Mouse (Mus musculus) T-helper 2 cell (primary cell): Measurements from ENCODE around the gene Hpcal1.

ENCODE experiments used
- in situ Hi-C: fragments of 300-600 bp; cut with MboI, MseI; formaldehyde crosslinking; loops from one replicate; pipeline ENCODE4 v1.15.1; 2025; ENCODE audit warnings: high pct_unique_total_duplicates

Gene Hpcal1

GRCm38 (mm10) chr12:17711731-17712388 is 21.2 kb downstream of the Hpcal1 start:
- in situ Hi-C loops, result no loop called here

DNA sequence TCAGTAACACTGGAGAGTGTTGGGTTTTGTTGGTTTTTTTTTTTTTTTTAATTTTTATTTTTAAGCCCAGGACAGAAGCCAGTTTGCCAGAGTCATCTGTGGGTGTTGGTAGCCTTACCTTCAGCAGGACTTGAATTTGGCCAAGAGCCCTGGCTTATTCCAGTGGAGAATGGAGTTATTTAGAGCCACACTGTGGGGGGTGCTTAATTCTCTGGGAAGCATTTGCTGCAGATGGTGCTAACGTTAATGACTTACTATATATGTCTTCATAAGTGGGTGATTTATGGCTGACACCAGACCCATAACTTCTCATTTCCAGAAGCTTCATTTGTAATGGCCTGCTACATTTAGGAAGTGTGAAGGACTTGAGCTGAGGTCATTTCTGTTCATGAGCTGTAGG is 21.9 kb downstream of the Hpcal1 start:
- in situ Hi-C loops, result no loop called here

GRCm38 (mm10) chr12:17715720-17716478 is 25.2 kb downstream of the Hpcal1 start:
- in situ Hi-C loops, result no loop called here

GRCm38 (mm10) chr12:17717257-17717656 is 26.6 kb downstream of the Hpcal1 start:
- in situ Hi-C loops, result no loop called here

DNA sequence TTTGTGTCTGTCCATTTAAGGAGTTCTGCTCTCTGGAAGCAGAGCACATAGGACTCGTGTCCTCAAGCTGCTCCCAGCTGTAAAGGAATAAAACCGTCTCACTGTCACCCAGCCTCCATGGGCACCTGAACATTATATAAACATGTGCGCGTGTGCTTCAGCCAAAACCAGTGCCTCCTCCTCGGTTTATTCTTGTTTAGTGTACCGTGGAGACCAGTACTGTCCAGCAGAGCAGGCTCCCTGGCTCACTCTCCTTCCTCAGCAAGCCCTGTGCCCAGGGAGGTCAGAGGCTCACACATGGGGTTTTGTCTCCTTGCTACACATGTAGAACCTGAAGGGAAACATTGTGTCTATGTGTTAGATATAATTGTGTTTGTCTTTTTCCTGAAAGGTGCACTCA is 27.5 kb downstream of the Hpcal1 start:
- in situ Hi-C loops, result no loop called here

GRCm38 (mm10) chr12:17721058-17721457 is 30.4 kb downstream of the Hpcal1 start:
- in situ Hi-C loops, result no loop called here

DNA sequence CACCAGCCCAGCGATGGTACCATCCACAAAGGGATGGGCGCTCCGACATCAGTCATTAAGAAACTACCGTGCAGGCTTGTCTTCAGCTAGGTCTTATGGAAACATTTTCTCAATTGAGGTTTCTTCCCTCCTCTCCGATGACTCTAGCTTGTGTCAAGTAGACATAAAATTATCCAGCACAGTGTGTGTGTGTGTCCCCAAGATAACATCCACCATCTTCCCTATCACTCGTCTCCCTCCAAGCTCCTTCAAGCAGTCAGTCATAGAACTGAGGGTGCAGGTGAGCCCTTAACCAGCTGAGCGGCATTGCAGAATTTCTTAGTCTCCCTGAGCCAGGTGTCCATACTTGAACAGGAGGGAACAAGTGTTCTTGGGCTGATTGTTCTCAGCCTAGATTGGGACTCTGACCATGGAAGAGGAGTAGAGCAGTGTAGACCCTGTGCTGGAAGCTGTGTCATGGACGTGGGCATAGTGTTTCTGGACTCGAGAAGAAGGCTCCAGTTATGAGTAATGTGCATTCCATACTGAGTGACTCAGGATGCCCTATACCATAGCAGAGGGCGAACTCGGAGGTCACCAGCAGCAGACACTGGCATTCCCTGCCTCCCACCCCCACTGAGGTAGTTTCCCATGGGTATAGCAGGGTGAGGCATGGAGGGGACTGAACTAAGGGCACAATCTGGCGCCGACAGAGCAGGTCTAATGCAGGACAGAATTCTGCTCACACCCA is 32.0 kb downstream of the Hpcal1 start:
- in situ Hi-C loops, result no loop called here

DNA sequence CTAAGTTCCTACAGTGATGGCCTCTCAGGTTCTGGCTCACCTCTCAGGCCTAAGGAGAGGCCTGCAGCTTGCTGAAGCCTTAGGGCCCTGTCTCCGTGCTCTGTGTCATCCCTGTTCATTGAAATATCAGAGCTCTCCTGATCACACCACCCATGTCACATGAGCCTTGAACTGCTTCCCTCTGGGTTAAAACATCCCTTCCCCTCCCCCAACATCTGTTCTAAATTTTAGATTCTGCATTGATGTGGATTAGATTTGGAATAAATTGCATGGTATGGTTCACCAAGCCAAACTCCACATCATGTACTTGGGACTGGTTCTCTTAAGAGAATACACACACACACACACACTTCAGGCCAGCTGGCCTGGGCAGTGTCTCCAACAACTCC is 32.5 kb downstream of the Hpcal1 start:
- in situ Hi-C loops, result no loop called here

GRCm38 (mm10) chr12:17723999-17724398 is 33.3 kb downstream of the Hpcal1 start:
- in situ Hi-C loops, result no loop called here

DNA sequence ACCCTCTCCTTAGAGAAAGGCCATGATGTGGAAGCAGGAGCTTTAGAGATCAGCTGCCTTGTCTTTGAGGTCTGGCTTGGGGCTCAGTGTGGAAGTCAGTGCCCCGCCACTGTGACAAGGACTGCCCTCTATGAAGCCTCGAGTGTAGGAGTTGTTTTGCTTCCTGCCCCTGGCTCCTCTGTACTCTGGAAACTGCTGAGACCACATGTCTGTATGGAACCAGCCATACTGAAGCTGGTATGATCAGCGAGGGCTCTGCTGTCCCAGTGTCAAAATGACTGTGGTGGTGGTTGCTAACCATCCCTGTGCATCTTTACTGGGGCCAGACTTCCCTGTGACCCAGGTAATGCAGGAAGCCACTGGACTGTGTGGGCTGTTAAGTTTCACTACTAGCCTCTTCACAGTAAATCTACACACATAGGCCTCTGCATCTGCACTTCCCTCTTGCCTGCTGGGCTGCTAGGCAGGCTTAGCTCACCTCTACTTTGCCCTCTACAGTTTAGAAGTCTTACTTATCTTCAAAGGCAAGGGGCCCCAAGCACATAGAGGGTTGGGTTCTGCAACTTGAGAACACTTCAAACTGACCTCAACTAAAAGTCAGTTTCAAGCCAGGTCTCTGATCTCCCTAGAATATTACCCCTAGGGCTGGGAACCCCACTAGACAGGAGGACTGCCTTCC is 33.9 kb downstream of the Hpcal1 start:
- in situ Hi-C loops, result no loop called here

- in situ Hi-C loops, result no loop called here
Measured at GRCm38 (mm10) chr12:17725592-17725991, 34.9 kb downstream of the Hpcal1 start.

DNA sequence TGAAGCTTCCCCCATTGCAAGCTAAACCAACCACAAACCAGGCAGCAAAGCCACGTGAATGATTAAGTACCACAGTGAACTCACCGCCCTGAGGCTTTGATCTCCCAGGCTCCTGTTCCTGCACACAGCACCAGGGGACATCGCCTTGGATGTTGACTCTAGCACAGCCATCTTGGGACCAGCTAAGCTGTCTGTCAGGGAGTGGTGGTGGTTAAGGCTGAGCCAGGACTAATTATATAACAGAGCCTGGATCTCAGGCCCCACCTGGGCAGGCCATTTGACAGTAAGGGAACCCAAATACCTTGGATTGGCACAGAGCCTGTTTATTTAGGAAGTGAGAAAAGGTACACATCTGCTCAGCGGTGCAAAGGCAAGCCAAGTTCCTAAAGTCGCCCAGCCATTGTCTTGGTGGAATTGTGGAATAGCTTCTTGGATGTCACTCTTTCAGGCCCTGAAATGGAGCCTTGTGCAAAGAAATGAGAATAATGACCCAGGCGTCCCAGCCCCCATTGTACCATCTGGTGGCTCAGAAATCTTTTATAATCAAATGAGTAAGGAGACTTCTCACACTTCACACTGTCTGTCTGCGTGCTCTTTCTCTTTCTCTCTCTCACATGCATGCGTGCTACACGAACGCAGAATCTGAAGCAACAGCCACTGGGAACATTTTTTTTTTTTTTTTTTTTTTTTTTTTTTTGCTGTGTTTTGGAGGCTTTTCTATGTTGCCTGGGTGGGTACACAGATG is 36.1 kb downstream of the Hpcal1 start:
- in situ Hi-C loops, result no loop called here

DNA sequence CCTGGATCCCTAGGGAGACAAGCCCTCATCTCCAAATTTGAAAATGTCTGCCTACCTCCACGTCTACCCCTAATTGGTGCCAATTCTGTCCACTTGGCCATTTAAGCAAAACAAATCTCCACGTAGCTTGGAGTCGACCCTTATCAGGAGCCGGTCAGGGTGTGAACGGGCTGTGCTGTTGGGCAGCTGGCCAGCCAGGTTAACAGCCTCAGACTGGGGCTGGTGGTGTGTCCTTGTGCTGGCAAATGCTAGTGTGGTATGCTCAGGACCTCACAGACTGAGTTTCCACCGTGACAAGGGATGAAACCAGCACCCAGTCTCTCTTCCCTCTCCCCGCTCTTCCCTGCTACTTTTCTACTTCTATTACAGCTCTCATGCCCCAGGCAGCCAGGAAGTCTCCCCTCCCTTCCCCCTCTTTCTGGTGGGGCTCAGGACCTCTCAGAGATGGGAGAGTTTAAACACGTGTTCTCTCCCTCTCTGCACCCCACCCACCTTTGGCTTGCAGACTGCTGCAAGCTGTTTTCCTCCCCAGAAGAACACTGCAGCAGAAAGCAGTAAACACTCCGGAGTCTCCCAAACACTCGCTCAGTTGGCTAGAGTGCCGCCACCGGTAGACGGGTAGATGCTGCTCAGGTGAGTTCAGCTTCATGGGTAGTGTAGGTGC is 37.2 kb downstream of the Hpcal1 start:
- in situ Hi-C loops, result no loop called here

DNA sequence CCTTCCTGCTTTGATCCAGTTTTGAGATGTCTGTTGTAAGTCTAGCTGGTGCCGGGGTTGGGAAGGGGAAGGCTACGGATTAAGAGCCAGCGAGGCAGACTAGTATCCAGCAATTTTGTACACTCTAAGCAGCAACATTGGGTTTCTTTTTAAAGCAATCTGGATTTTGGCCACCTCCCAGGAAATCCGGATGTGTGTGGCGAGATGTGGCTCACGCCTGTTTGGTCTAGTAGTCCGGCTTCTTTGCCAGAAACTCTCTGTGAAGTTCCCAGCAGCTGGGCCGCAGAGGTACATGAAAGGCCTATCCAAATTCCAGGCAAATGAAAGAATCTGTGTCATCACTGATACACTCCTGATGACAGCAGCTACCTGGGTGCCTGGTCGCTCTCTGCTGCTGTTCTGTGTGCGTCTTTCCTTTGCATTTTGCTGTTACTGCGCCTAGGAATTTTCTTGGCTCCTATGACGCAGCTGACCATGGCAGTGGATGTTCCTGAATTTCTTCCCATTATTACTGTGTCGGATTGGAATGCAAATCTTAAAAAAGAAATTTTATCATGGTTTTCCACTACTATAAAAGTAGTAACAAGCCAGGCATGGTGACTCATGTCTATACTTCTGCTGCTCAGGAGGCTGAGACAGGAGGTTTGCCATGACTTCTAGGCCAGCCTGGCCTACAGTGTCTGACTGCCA is 38.7 kb downstream of the Hpcal1 start:
- in situ Hi-C loops, result no loop called here

DNA sequence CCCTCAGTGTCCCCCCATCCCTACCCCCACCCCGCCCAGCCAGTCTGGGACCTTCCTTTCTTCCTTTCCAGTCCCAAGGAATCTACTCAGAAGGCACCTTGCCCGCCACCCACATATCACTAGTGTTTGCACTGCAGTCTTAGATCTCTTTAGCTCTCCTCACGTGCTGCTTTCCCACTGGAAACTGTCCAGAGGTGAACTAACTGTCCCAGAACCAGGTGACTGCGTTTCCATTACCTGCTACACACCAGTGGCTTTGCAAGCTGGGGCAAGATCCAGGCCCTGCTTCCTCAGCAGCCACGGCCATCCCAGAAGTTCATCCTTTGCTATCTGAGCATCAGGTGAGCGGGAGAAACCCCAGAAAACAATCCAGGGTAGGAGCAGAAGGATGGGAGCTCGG is 41.4 kb downstream of the Hpcal1 start:
- in situ Hi-C loops, result loop anchor here (5.0 kb wide), 1 partner anchor 45 kb away; no protein-coding TSS in a partner anchor

- in situ Hi-C loops, result loop anchor here (5.0 kb wide), 1 partner anchor 45 kb away; no protein-coding TSS in a partner anchor
Measured at GRCm38 (mm10) chr12:17732546-17732945, 41.9 kb downstream of the Hpcal1 start.

DNA sequence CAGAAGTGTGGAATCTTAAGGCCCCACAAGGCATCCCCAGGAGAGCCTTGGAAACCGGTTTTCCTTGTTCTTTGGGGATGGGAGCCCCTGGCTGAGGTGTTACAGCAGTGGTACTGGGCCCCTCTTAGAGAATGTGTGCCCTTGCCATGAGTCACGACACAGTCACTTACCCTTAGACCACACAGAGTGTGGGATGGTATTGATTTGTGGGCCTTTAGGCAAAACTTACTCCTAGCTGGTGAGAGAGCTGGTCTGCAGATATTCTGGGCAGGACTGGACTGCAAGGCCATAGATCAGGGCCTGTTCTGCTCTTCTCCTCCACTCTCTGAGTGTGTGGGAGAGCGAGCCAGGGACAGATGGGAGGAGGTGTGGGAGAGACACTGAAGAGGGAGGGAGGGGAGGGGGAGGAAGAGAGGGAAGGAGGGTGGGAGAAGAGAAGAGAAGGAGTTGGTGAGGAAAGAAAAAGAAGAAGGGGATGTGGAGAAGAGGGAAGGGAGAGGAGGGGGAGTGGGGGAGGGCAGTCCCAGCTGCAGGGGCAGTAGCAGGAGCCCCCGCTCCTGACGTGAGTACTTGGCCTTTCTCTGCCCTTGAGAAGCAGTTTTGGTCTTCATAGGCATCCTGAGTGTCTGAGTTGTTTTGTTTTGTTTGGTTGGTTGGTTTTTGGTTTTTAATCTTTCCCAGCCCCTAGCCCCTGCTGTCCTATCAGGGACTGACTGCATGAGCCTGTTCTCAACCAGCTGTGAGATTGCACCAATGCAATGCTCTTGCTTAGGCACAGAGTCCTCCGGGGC is 42.7 kb downstream of the Hpcal1 start:
- in situ Hi-C loops, result loop anchor here (5.0 kb wide), 1 partner anchor 46 kb away; no protein-coding TSS in a partner anchor

GRCm38 (mm10) chr12:17736396-17736795 is 45.7 kb downstream of the Hpcal1 start:
- in situ Hi-C loops, result no loop called here
